Mouse (Mus musculus): ENCODE data around the gene Cnih4.
A peak's percentile ranks its signal among the peaks of the same experiment; 100 is the strongest.

Gene Cnih4

DNA sequence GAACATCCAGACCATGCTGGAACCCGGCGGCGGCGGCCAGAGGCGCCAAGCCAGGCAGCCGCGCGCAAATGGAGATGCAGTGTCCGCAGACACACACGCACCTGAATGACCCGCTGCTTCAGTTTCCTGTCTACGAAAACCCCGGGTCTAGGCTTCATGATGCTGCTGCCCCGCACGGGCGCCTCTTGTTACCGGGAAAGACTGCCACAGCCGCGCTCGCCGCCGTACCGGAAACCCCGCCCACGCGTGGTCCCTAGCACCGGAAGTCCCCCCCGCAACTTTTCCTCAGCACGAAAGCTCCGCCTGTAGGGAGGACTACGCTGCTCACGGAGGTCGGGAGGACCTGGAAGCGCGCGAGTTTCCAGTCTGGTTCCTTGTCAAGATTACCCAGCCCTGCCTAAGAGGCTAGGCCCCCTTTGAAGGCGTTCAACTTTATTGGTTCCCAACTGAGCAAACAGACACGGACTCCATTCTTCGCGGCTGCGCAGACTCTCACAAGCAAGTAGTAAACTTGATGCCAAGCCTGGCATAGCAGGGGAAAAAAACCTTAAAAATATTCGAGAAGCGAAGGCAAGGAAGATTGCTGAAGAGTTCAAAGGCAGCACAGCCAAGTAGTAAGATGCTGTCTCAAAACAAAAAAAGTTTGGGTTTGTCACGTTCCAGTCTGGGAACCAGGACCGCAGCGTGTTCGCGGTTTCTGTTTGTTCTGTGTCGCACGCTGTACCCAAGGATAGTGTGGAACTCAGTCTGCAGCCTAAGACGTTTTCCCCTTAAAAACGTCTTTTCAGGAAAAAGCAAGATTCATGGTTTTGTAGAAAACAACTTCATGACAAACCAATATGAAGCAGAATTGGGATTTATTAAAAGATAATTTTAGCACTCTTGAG, at the start of gene Cnih4, which contains the start of gene Nvl:
Gene Cnih4, plus strand, starts transcription at position 744 of the 887 bp plus-strand sequence.
Gene Nvl, minus strand, starts transcription at position 255 of the 887 bp plus-strand sequence.
- peak; percentile 87 to 95 for DNase-seq (ENCODE audit: low spot score in 2 of 2)

DNA sequence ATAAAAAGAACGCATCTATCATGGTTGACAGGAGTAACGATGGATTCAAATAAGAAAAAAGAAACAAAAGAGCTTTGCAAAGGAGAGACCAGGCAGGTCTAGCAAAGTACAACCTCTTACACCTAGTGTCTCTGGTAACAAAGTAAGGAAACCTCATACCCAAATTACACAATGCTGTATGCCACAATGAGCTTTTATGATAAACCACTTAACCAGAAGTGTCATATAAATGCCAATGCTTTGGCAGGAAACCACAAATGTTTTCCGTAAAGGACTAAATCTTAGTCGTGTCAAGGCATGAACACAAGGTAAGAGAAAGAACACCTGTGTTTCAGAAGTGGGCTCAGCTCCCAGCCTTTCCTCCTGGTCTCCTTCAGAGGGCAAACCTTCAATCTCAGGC, 27.4 kb upstream of the Cnih4 start:
- no peak for DNase-seq (ENCODE audit: low spot score in 2 of 2)

DNA sequence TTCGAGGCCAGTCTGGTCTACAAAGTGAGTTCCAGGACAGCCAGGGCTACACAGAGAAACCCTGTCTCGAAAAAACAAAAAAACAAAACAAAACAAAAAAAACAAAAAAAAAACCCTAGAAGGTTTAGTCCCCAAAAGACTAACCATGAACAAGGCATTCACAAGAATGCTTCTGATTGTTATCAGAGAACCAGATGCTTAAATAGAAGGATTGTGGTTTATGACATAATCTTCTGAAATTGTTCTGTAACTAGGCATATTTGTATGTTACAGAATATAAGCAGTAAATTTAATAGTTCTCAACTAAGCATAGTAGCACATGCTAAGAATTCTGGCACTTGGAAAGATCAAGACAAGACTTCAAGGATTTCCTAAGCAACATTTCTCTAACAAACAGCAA, 20.3 kb upstream of the Cnih4 start:
- no peak for DNase-seq (ENCODE audit: low spot score in 2 of 2)

DNA sequence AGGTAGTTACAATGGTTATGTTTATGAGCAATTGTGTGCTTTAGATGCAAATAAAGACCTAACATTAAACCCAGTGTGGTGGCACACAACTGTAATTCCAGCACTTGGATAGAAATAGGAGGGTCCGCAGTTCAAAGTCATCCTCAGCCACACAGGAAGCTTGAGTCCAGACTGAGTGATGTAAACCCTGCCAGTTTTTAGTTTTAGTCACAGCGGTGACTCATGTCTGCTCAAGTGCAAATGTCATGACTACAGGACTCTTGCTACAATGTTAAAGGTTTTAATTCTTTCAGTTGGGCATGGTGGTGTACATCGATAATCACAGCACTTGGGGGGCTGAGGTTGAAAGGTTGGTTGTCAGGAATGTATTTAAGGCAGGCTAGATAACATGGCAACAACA, 18.6 kb upstream of the Cnih4 start:
- no peak for DNase-seq (ENCODE audit: low spot score in 2 of 2)

DNA sequence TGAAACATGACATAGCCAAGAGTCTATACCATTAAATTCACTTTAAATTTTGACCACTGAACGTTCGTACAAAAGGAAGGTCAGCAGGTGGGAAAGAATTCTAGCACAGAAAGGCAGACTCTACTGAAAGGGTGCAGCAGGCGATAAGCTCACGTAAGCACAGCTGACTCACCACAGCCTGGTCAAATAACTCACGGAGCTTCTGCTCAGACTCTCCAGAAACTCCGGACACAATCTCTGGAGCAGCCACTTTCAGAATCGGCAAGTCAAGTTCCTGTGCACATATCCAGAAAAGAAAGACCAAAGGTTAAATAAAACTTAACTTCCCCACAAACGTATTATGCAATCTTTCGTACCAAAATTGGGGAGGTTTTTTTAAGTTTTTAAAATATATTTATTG, 17.7 kb upstream of the Cnih4 start:
- no peak for DNase-seq (ENCODE audit: low spot score in 2 of 2)

GRCm38 (mm10) chr1:181131915-181132314, 12.6 kb upstream of the Cnih4 start:
- no peak for DNase-seq (ENCODE audit: low spot score in 2 of 2)

GRCm38 (mm10) chr1:181138730-181139129, 5.8 kb upstream of the Cnih4 start:
- DNase-seq (ENCODE audit: low spot score in 2 of 2): no peak

DNA sequence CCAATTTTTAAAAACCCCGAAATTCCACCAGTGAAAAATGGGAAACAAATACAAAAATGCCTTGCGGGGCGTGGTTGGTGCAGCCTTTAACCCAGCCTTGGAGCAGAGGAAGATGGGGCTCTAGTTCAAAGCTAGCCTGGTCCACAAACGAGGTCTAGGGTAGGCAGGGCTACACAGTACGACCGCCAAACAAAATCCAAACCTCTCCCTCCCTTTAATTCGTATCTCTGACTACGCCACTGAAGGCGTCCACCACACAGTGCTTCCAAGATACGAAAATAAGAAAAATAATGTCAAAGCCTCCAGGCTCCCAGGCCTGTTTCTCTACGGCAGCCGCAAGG, 914 bp upstream of the Cnih4 start:
- DNase-seq (ENCODE audit: low spot score in 2 of 2): no peak

DNA sequence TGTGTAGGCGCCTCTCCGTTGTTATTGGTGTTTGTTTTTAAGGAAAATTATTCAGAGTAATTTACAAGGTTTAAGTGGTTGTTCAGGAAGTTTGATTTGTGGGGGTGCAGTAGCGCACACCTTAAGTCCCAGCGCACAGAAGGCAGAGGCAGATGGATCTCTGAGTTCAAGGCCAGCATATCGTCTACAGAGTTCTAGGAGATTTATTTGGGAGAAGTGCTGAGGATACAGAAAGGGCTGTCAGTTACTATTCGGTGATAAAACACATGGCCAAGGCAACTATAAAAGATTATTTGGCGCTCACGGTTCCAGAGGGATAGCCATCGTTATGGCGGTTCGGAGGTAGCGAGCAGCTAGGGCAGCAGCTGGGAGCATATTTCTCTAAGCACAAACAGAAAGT, 473 bp downstream of the Cnih4 start:
- DNase-seq (ENCODE audit: low spot score in 2 of 2): no peak

- no peak for DNase-seq (ENCODE audit: low spot score in 2 of 2)
These were observed 1.7 kb downstream of the Cnih4 start for GRCm38 (mm10) chr1:181146187-181146586.

DNA sequence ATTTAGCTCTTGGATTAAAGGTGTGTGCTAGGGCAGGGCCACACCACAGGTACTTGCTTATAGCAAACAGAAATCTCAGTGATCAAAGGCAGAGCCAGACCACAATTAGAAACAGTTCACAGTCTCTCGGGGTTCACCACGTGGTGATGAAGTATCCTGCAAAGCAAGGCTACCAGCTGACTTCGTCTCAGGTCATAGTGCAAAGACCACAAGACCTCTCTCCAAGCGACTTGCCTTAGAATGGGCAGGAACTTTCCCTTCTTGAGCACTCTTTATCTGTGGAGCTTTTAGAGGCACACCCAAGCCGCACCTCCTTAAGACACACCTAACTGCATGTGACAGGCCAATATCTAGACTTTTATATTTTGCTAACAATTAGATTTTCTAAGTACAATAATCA, 4.0 kb downstream of the Cnih4 start:
- no peak for DNase-seq (ENCODE audit: low spot score in 2 of 2)

- DNase-seq (ENCODE audit: low spot score in 2 of 2): no peak
These were observed 5.0 kb downstream of the Cnih4 start for GRCm38 (mm10) chr1:181149373-181150017.

DNA sequence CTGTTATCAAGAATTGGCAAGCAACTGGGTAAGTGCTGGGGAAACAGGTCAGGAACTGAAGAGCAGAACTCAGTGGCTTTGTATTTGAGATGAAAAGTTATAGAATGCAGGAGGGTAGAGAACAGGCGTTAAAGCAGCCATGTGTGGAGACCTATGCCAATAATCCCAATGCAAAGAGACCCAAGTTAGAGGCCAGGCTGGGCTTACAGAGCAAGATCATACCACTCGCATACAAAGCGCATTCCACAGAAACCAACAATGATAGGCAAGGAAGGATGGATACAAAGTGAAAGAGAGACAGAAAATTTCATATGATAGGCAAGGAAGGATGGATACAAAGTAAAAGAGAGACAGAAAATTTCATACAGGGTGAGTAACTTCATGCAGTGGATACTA, 5.9 kb downstream of the Cnih4 start:
- DNase-seq (ENCODE audit: low spot score in 2 of 2): no peak

DNA sequence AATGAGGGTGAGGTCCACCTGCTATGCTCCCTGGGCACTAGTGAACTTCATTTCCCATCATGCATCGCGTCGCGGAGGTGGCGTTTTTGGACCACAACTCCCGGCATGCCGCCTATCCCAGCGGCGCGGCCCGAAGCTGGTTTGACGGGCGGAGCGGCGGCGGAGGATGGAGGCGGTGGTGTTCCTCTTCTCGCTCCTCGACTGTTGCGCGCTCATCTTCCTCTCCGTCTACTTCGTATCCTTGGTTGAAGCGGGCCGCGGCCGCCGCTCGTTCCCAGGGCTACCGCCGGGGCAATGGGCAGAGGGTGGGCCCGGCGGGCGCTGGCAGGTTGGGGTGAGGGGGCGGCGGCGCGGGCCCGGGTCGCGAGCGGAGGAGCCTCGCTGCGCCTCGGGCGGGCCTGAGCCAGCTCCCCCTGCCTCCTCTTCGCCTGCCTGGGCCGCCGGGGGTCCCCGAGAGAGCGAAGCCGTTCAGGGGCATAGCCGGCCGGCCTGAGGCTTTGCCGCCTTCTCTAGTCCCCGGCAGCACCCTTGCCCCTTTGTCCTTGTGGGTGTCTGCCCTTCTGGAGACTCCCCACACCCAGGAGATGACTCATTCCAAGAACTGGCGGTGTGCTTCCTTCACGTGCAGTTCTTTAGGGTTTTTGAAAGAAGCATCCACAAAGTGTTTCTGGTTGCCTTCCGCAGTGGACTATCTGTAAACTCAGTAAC, 6.5 kb downstream of the Cnih4 start:
- DNase-seq (ENCODE audit: low spot score in 2 of 2): peak; percentile 65 to 92

GRCm38 (mm10) chr1:181151541-181151940, 7.0 kb downstream of the Cnih4 start:
- DNase-seq (ENCODE audit: low spot score in 2 of 2): no peak

DNA sequence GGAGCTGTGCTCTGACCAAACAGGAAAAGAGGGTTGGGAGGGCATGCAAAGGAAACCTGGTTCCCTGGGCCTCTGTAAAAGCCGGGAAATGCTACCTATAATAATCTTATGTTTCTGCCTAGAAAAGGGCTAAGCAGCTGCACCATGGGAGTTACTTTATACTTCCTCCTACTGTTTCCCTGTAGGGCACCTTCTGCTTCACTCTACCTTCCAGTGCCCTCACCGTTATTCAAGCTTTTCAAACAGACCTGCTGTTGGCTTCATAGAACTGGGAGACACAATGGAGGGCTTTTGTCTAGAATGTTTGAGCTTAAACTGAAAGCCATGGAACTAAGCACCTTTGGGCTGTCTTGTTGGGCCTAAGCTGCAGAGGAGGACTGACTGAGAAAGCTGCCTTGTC, 23.3 kb downstream of the Cnih4 start:
- DNase-seq (ENCODE audit: low spot score in 2 of 2): no peak

- no peak for DNase-seq (ENCODE audit: low spot score in 2 of 2)
These were observed 23.9 kb downstream of the Cnih4 start for GRCm38 (mm10) chr1:181168377-181168776.

DNA sequence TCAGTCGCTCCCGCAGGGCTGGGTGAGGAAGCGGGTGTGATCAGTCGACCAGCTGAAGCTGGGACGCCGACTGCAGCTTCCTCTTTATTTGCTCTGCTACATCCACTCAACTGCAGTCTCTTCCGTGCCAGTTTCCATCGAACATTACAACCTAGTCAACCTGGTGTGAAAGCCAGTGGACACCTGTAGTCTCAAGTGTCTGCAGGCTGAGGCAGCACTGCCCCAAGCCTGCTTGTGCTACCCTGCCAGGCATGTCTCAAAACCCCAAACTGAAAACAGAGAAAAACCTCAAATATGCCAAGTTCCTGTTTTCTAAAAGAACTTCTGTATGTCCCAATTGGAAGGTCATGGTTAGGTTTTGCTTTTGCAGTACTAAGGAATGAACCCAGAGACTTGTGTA, 25.7 kb downstream of the Cnih4 start:
- no peak for DNase-seq (ENCODE audit: low spot score in 2 of 2)

- DNase-seq (ENCODE audit: low spot score in 2 of 2): no peak
These were observed 44.4 kb downstream of the Cnih4 start for GRCm38 (mm10) chr1:181188925-181189324.

DNA sequence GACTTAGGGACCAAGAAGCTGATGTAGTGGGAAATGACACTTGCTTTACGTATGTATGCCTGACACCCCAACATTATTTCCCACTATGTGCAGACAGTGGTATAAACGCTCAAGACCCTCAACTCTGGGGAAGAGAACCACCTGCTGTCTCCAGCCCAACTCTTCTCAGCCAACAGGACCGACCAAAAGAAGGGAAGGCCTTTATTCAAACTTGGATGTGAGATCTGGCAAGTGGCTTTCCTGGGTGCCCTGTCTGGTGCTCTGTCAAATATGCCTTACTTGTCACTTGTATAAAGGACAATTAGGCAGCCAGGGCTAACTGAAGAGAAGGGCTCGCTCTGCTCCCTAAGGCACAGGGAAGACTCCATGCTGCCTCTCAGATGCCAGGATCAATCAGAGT, 55.0 kb downstream of the Cnih4 start:
- no peak for DNase-seq (ENCODE audit: low spot score in 2 of 2)

- DNase-seq (ENCODE audit: low spot score in 2 of 2): no peak
These were observed 65.7 kb downstream of the Cnih4 start for GRCm38 (mm10) chr1:181210147-181210546.

- peak in 1 of 2 experiments; percentile 13 for DNase-seq (ENCODE audit: low spot score in 2 of 2)
These were observed 66.3 kb downstream of the Cnih4 start for GRCm38 (mm10) chr1:181210601-181211402.

Measured in left cerebral cortex, adult 9 months (tissue).